Comparison of ENCODE assay signal across 27 mouse cellular contexts in the genomic region with DNA sequence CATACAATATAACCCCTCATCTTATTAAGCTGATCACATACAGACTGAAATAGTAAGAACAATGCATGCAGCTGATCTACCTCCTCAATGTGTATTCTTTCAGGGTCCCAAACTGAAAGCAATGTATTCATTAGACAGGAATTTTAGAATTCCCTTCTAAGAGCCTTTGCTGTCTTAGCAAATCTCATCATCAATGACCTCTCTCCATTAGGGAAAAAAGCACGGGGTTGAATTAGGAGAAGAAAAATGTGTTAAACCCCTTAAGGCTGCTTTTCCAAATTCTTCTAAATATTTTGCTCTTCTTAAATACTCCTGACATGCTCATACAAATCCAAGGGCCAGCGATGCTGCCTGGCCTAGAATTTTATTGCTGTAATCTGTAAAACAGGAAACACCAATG.
"Had no signal": no experiment of that assay in that cellular context is flagged by ENCODE, and none has a peak within 500 bp of the region (broad histone marks: within the 10 kb centered on the region; RNA-seq: fewer than 3 reads in every experiment).

No protein-coding gene starts in this region.

- DNase-seq: cerebellum, adult 8-10 months; cerebellum, adult 9-10 months; cerebellum, adult 9-11 months; cerebellum, postnatal 10 days; cerebellum, postnatal 14 days; cerebellum, postnatal 25 days; cerebellum, postnatal 36 days; embryo, embryonic 11 days; forebrain, postnatal 0 days; gastrocnemius, adult 2 months; gastrocnemius, postnatal 10 days; gastrocnemius, postnatal 14 days; gastrocnemius, postnatal 25 days; gastrocnemius, postnatal 36 days; heart, adult 11 months; heart, adult 18-20 months had no signal

- H3K9me3 ChIP-seq: embryonic facial prominence, embryonic 15.5 days; forebrain, embryonic 13.5 days; forebrain, embryonic 15.5 days had no signal

- H3K4me1 ChIP-seq: embryonic facial prominence, embryonic 13.5 days; forebrain, embryonic 12.5 days; forebrain, embryonic 13.5 days; forebrain, embryonic 15.5 days had no signal

- H3K27ac ChIP-seq: embryonic facial prominence, embryonic 10.5 days; embryonic facial prominence, embryonic 12.5 days; embryonic facial prominence, embryonic 13.5 days; embryonic facial prominence, embryonic 15.5 days; forebrain, embryonic 10.5 days; forebrain, embryonic 12.5 days; forebrain, embryonic 13.5 days; forebrain, embryonic 15.5 days; gastrocnemius, adult 2 months had no signal

- H3K36me3 ChIP-seq: embryonic facial prominence, embryonic 10.5 days; embryonic facial prominence, embryonic 12.5 days; embryonic facial prominence, embryonic 13.5 days; embryonic facial prominence, embryonic 15.5 days; forebrain, embryonic 12.5 days; forebrain, embryonic 15.5 days had no signal

- H3K27me3 ChIP-seq: embryonic facial prominence, embryonic 12.5 days; embryonic facial prominence, embryonic 13.5 days; embryonic facial prominence, embryonic 15.5 days; forebrain, embryonic 12.5 days; forebrain, embryonic 13.5 days; forebrain, embryonic 15.5 days had no signal

- H3K9ac ChIP-seq: embryonic facial prominence, embryonic 12.5 days; embryonic facial prominence, embryonic 13.5 days; embryonic facial prominence, embryonic 15.5 days; forebrain, embryonic 12.5 days; forebrain, embryonic 13.5 days; forebrain, embryonic 15.5 days; forebrain, postnatal 0 days had no signal

- ATAC-seq: forebrain, embryonic 13.5 days; forebrain, embryonic 14.5 days; forebrain, embryonic 15.5 days; forebrain, embryonic 16.5 days; forebrain, postnatal 0 days had no signal

- H3K4me2 ChIP-seq: embryonic facial prominence, embryonic 12.5 days; embryonic facial prominence, embryonic 13.5 days; embryonic facial prominence, embryonic 15.5 days; forebrain, embryonic 12.5 days; forebrain, embryonic 13.5 days; forebrain, embryonic 15.5 days had no signal

- H3K4me3 ChIP-seq: embryonic facial prominence, embryonic 10.5 days; embryonic facial prominence, embryonic 12.5 days; embryonic facial prominence, embryonic 13.5 days; embryonic facial prominence, embryonic 15.5 days; erythroblast, embryonic 14.5 days; forebrain, embryonic 10.5 days; forebrain, embryonic 12.5 days; forebrain, embryonic 13.5 days; forebrain, embryonic 15.5 days; gastrocnemius, adult 2 months had no signal
